Mouse (Mus musculus) kidney, adult 2 months (tissue): ENCODE measurements around the gene Cubn.
A peak's percentile ranks its signal among the peaks of the same experiment; 100 is the strongest.

Experiments
- CTCF ChIP-seq: fragments of 200-500 bp; conservative IDR thresholded peaks from 2 replicates; pipeline ENCODE4 v1.5.1; 2011; ENCODE audit warnings: low read depth, mild to moderate bottlenecking, control low read depth, low read length, moderate library complexity, mixed read lengths; ENCODE audit not compliant: insufficient read depth, insufficient read length
- POLR2A ChIP-seq: fragments of 200-500 bp; IDR thresholded peaks from one replicate; pipeline ENCODE4 v1.6.1; 2011; ENCODE audit warnings: low read depth, low read length, control low read depth

- TF ChIP-seq CTCF: peak; percentile 48
- no peak for TF ChIP-seq POLR2A
These were observed 46.1 kb upstream of the Cubn start for GRCm38 (mm10) chr2:13537733-13538132.
